Mouse (Mus musculus) C2C12 (cell line): ENCODE measurements around the gene Tmem262.

ENCODE experiments used
- CEBPB ChIP-seq: IDR thresholded peaks from one replicate; pipeline ENCODE4 v1.6.1; 2011; ENCODE audit warnings: low read depth, mild to moderate bottlenecking, control low read depth, moderate library complexity
- CTCF ChIP-seq: IDR thresholded peaks from one replicate; pipeline ENCODE4 v1.5.1; 2011; ENCODE audit not compliant: control insufficient read depth, insufficient read depth, insufficient read length
- MAX ChIP-seq: IDR thresholded peaks from one replicate; pipeline ENCODE4 v1.6.1; 2011; ENCODE audit warnings: mild to moderate bottlenecking, control low read depth
- MYOD1 ChIP-seq: IDR thresholded peaks from one replicate; pipeline ENCODE4 v1.6.1; 2011; ENCODE audit warnings: low read depth; ENCODE audit not compliant: control insufficient read depth, insufficient read length
- MYOG ChIP-seq: IDR thresholded peaks from one replicate; pipeline ENCODE4 v1.6.1; 2011; ENCODE audit not compliant: control insufficient read depth, insufficient read length; ENCODE audit errors: extremely low read depth
- USF1 ChIP-seq: IDR thresholded peaks from one replicate; pipeline ENCODE4 v1.6.1; 2011; ENCODE audit warnings: low read depth, mild to moderate bottlenecking, control low read depth, moderate library complexity

GRCm38 (mm10) chr19:6038326-6038725, 41.5 kb upstream of the Tmem262 start:
- no peak for TF ChIP-seq CTCF
- no peak for TF ChIP-seq CEBPB
- no peak for TF ChIP-seq MAX
- no peak for TF ChIP-seq USF1
- no peak for TF ChIP-seq MYOG
- TF ChIP-seq MYOD1: no peak
